Mouse (Mus musculus): ENCODE measurements around the gene Dennd4a.

DNA sequence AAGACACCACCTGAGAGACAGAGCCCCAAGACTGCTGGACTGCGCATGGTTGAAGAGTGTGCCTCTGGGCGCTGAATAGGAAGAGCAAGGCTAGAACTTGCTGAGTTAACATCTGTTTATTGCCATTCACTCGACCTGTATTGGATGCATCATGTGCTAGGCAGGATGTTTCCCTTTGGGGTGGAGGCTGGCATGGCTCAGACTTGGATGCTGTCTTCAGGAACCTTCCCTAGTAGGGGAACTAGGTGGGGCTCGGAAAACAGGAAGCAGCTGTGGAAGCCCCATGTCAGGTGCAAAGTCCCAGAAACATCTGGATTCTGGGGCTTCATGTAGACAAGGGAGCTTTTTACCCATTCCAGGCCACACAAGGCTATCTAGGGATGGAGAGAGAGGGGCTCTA lies 119.1 kb downstream of the Dennd4a start:
- TF ChIP-seq CTCF (IDR thresholded peaks at IDR 0.05; ENCODE audit: extremely low read depth, insufficient read length, insufficient replicate concordance, low read depth, low read length) (no peak), POLR2A (IDR thresholded peaks at IDR 0.05; ENCODE audit: low read depth, low read length) (no peak)
